Mouse (Mus musculus) midbrain, embryonic 10.5 days (tissue): ENCODE data around the gene Adamts3. TPM values are rescaled to one million over a fixed set of nuclear protein-coding genes. Genes with fewer than 3 reads are reported as not detected.

ENCODE experiments used
- DNase-seq: peaks from one replicate; pipeline ENCODE4 v3.0.0-alpha.2; 2017; ENCODE audit warnings: low spot score
- H3K27ac ChIP-seq: fragments of 300-500 bp; sonication (generic); replicated peaks from 2 replicates; pipeline ENCODE4 v1.5.1; 2016; ENCODE audit warnings: mild to moderate bottlenecking
- H3K27me3 ChIP-seq: fragments of 300-500 bp; sonication (generic); 2 replicates; pipeline ENCODE4 v1.6.1; 2016; ENCODE audit warnings: low read depth, mild to moderate bottlenecking; ENCODE audit not compliant: poor library complexity, severe bottlenecking
- H3K36me3 ChIP-seq: fragments of 300-500 bp; sonication (generic); 2 replicates; pipeline ENCODE4 v1.6.1; 2016; ENCODE audit warnings: mild to moderate bottlenecking, moderate library complexity
- H3K4me1 ChIP-seq: fragments of 300-500 bp; sonication (generic); 2 replicates; pipeline ENCODE4 v1.6.1; 2016
- H3K4me3 ChIP-seq: fragments of 300-500 bp; sonication (generic); 2 replicates; pipeline ENCODE4 v1.5.1; 2016; ENCODE audit warnings: mild to moderate bottlenecking, moderate library complexity
- H3K9me3 ChIP-seq: fragments of 300-500 bp; sonication (generic); replicated peaks from 2 replicates; pipeline ENCODE4 v1.6.1; 2016; ENCODE audit warnings: mild to moderate bottlenecking
- WGBS: fragments of 180-500 bp; shearing (Covaris S2); methylation state at CpG from one replicate; pipeline ENCODE4 v1.1.7; 2016; 5-methylcytosine and 5-hydroxymethylcytosine counted together
- polyA plus RNA-seq: library from polyadenylated mRNA; unstranded; fragments of >200 nt; fragmentation: Nextera tagmentation; extraction: Ambion mirVana; gene quantifications from 2 replicates; pipeline ENCODE4 v1.2.1, GENCODE M21; 2016

Adamts3 gene
- polyA plus RNA-seq, 1 experiment from 2014 or later: 5.1 TPM

GRCm38 (mm10) chr5:89800181-89800816, 82.8 kb downstream of the Adamts3 start:
- Histone ChIP-seq H3K9me3 (0 out of 2 replicates have a peak, but pooled peaks cover 6% of the 10 kb centered on the region), H3K36me3 (no peaks in the 10 kb centered on the region), H3K27ac (no peak overlapping the region), H3K4me3 (no peak overlapping the region), H3K27me3 (no peaks in the 10 kb centered on the region), H3K4me1 (no peaks in the 10 kb centered on the region)
- WGBS: 88% methylated on average over 5 of the region's 5 CpGs
- DNase-seq: no peak

GRCm38 (mm10) chr5:89793706-89794105, 89.4 kb downstream of the Adamts3 start:
- WGBS: 98% methylated on average over 3 of the region's 3 CpGs
- Histone ChIP-seq H3K36me3 (no peaks in the 10 kb centered on the region), H3K4me1 (no peaks in the 10 kb centered on the region), H3K4me3 (no peak overlapping the region), H3K27ac (no peak overlapping the region), H3K27me3 (no peaks in the 10 kb centered on the region), H3K9me3 (no peaks in the 10 kb centered on the region)
- DNase-seq: no peak

- no peak overlapping the region for H3K27ac ChIP-seq
- H3K4me3 ChIP-seq: no peak overlapping the region
- 89% methylated on average over 5 of the region's 5 CpGs for WGBS
- H3K4me1 ChIP-seq: no peaks in the 10 kb centered on the region; the same call in 1 of the 2 replicates
- H3K9me3 ChIP-seq: no peaks in the 10 kb centered on the region
- no peaks in the 10 kb centered on the region for H3K27me3 ChIP-seq
- DNase-seq: no peak
- no peaks in the 10 kb centered on the region for H3K36me3 ChIP-seq
These were observed 98.5 kb downstream of the Adamts3 start for GRCm38 (mm10) chr5:89784635-89785034.

GRCm38 (mm10) chr5:89779823-89780222, 103.3 kb downstream of the Adamts3 start:
- 87% methylated on average over 2 of the region's 2 CpGs for WGBS
- no peaks in the 10 kb centered on the region for H3K36me3 ChIP-seq
- H3K27ac ChIP-seq: no peak overlapping the region
- no peaks in the 10 kb centered on the region for H3K27me3 ChIP-seq
- H3K9me3 ChIP-seq: no peaks in the 10 kb centered on the region
- no peak for DNase-seq
- H3K4me1 ChIP-seq: no peaks in the 10 kb centered on the region; the same call in 1 of the 2 replicates
- H3K4me3 ChIP-seq: no peak overlapping the region

GRCm38 (mm10) chr5:89778610-89779009, 104.5 kb downstream of the Adamts3 start:
- Histone ChIP-seq H3K27ac (no peak overlapping the region), H3K36me3 (no peaks in the 10 kb centered on the region), H3K4me1 (no peaks in the 10 kb centered on the region), H3K9me3 (no peaks in the 10 kb centered on the region), H3K27me3 (no peaks in the 10 kb centered on the region), H3K4me3 (no peak overlapping the region)
- no peak for DNase-seq
- WGBS: 81% methylated on average over 2 of the region's 2 CpGs

GRCm38 (mm10) chr5:89777411-89777810, 105.7 kb downstream of the Adamts3 start:
- no peaks in the 10 kb centered on the region for H3K4me1 ChIP-seq
- DNase-seq: no peak
- 78% methylated on average over 4 of the region's 4 CpGs for WGBS
- H3K27ac ChIP-seq: no peak overlapping the region
- H3K9me3 ChIP-seq: no peaks in the 10 kb centered on the region
- no peak overlapping the region for H3K4me3 ChIP-seq
- H3K36me3 ChIP-seq: no peaks in the 10 kb centered on the region
- H3K27me3 ChIP-seq: no peaks in the 10 kb centered on the region

- WGBS: 42% methylated on average over 4 of the region's 4 CpGs
- no peaks in the 10 kb centered on the region for H3K9me3 ChIP-seq
- DNase-seq: no peak
- H3K4me1 ChIP-seq: peaks cover 11% of the 10 kb centered on the region
- H3K27me3 ChIP-seq: peaks cover 34% of the 10 kb centered on the region
- H3K4me3 ChIP-seq: no peak overlapping the region
- H3K36me3 ChIP-seq: no peaks in the 10 kb centered on the region
- no peak overlapping the region for H3K27ac ChIP-seq
These were observed 112.3 kb downstream of the Adamts3 start for GRCm38 (mm10) chr5:89770655-89771355.

GRCm38 (mm10) chr5:89763189-89764187, 119.6 kb downstream of the Adamts3 start:
- DNase-seq: peak; percentile 69
- Histone ChIP-seq H3K27ac (0 out of 2 replicates have a peak overlapping the region, but pooled peaks have one; percentile 1), H3K9me3 (no peaks in the 10 kb centered on the region), H3K36me3 (no peaks in the 10 kb centered on the region), H3K27me3 (peaks cover 86% of the 10 kb centered on the region), H3K4me3 (0 out of 2 replicates have a peak overlapping the region, but pooled peaks have one; percentile 9), H3K4me1 (peaks cover 41% of the 10 kb centered on the region)
- 9% methylated on average over 11 of the region's 11 CpGs for WGBS

- Histone ChIP-seq H3K4me3 (no peak overlapping the region), H3K36me3 (no peaks in the 10 kb centered on the region), H3K27ac (no peak overlapping the region), H3K9me3 (no peaks in the 10 kb centered on the region), H3K27me3 (peaks cover 75% of the 10 kb centered on the region), H3K4me1 (peaks cover 45% of the 10 kb centered on the region)
- no peak for DNase-seq
- WGBS: 45% methylated on average over 4 of the region's 4 CpGs
These were observed 122.8 kb downstream of the Adamts3 start for GRCm38 (mm10) chr5:89760368-89760767.

- Histone ChIP-seq H3K4me3 (no peak overlapping the region), H3K27ac (no peak overlapping the region), H3K9me3 (no peaks in the 10 kb centered on the region; the same call in 1 of the 2 replicates), H3K4me1 (no peaks in the 10 kb centered on the region), H3K36me3 (no peaks in the 10 kb centered on the region), H3K27me3 (peaks cover 5% of the 10 kb centered on the region; the same call in 1 of the 2 replicates)
- no peak for DNase-seq
- 89% methylated on average over 2 of the region's 2 CpGs for WGBS
These were observed 131.3 kb downstream of the Adamts3 start for GRCm38 (mm10) chr5:89751836-89752235.

- H3K4me3 ChIP-seq: no peak overlapping the region
- H3K9me3 ChIP-seq: no peaks in the 10 kb centered on the region; the same call in 1 of the 2 replicates
- no peak for DNase-seq
- no peaks in the 10 kb centered on the region for H3K36me3 ChIP-seq
- no peak overlapping the region for H3K27ac ChIP-seq
- no peaks in the 10 kb centered on the region for H3K27me3 ChIP-seq
- WGBS: 96% methylated on average over 2 of the region's 2 CpGs
- H3K4me1 ChIP-seq: no peaks in the 10 kb centered on the region
These were observed 134.8 kb downstream of the Adamts3 start for GRCm38 (mm10) chr5:89748185-89748884.

- no peaks in the 10 kb centered on the region for H3K4me1 ChIP-seq
- no peak for DNase-seq
- 89% methylated on average over 5 of the region's 5 CpGs for WGBS
These were observed 135.9 kb downstream of the Adamts3 start for GRCm38 (mm10) chr5:89747149-89747659.

More at GRCm38 (mm10) chr5:89747149-89747659, 135.9 kb downstream of the Adamts3 start:
- Histone ChIP-seq H3K27me3 (no peaks in the 10 kb centered on the region), H3K36me3 (no peaks in the 10 kb centered on the region), H3K4me3 (no peak overlapping the region), H3K9me3 (no peaks in the 10 kb centered on the region; the same call in 1 of the 2 replicates), H3K27ac (no peak overlapping the region)
